In genomic region chr3:51294251-51294650, GRCm38 (mm10) we compare ENCODE assay signal across 23 mouse cellular contexts.
"Had no signal": no experiment of that assay in that cellular context is flagged by ENCODE, and none has a peak within 500 bp of the region (broad histone marks: within the 10 kb centered on the region; RNA-seq: fewer than 3 reads in every experiment).

No protein-coding gene starts in this region.

- H3K27me3 ChIP-seq: liver, embryonic 13.5 days; midbrain, embryonic 12.5 days; midbrain, embryonic 15.5 days; neural tube, embryonic 12.5 days; neural tube, embryonic 15.5 days; stomach, embryonic 15.5 days had no signal

- H3K4me1 ChIP-seq: liver, embryonic 13.5 days; midbrain, embryonic 12.5 days; neural tube, embryonic 12.5 days; stomach, embryonic 15.5 days had no signal

- ATAC-seq: intestine, embryonic 16.5 days; lung, postnatal 0 days; midbrain, embryonic 15.5 days had no signal

- H3K9ac ChIP-seq: liver, embryonic 13.5 days; lung, embryonic 14.5 days; midbrain, embryonic 12.5 days; midbrain, embryonic 15.5 days; neural tube, embryonic 12.5 days; neural tube, embryonic 15.5 days; stomach, embryonic 15.5 days had no signal

- H3K36me3 ChIP-seq: midbrain, embryonic 15.5 days; neural tube, embryonic 15.5 days; stomach, embryonic 15.5 days had no signal

- H3K4me3 ChIP-seq: layer of hippocampus, adult 2 months; liver, embryonic 13.5 days; midbrain, embryonic 12.5 days; midbrain, embryonic 15.5 days; neural tube, embryonic 12.5 days; neural tube, embryonic 15.5 days; stomach, embryonic 15.5 days had no signal

- H3K27ac ChIP-seq: kidney, postnatal 0 days; layer of hippocampus, adult 2 months; liver, embryonic 13.5 days; macrophage; midbrain, embryonic 12.5 days; midbrain, embryonic 15.5 days; neural tube, embryonic 12.5 days; neural tube, embryonic 15.5 days; stomach, embryonic 15.5 days had no signal

- H3K4me2 ChIP-seq: liver, embryonic 13.5 days; lung, embryonic 14.5 days; midbrain, embryonic 12.5 days; midbrain, embryonic 15.5 days; neural tube, embryonic 12.5 days; neural tube, embryonic 15.5 days; stomach, embryonic 15.5 days had no signal

- H3K9me3 ChIP-seq: liver, embryonic 13.5 days; midbrain, embryonic 12.5 days; midbrain, embryonic 15.5 days; neural tube, embryonic 12.5 days; neural tube, embryonic 15.5 days; stomach, embryonic 15.5 days had no signal

- DNase-seq: kidney, adult 18-20 months; kidney, adult 9 months; kidney, postnatal 25 days; layer of hippocampus, adult 9-11 months; liver, embryonic 13.5 days; lung, embryonic 14.5 days; right cerebral cortex, adult 18-20 months; right cerebral cortex, postnatal 14 days; right cerebral cortex, postnatal 4 days; spleen, adult 18-20 months; thymus, adult 2 months; thymus, postnatal 14 days; thymus, postnatal 4 days had no signal
